Mouse (Mus musculus): ENCODE measurements around the gene Ankrd63. TPM values are rescaled to one million over a fixed set of nuclear protein-coding genes. Genes with fewer than 3 reads are reported as not detected.

Gene Ankrd63
- polyA plus RNA-seq, 1 experiment from 2014 or later: not detected

- H3K27me3 ChIP-seq: peaks cover 65% of the 10 kb centered on the region
- H3K4me2 ChIP-seq: no peak overlapping the region
- ATAC-seq (ENCODE audit: low FRiP score): no peak
- peaks cover 12% of the 10 kb centered on the region; the same call in 1 of the 2 replicates for H3K36me3 ChIP-seq
- H3K9ac ChIP-seq: no peak overlapping the region
- WGBS: 94% methylated on average over 6 of the region's 6 CpGs
- H3K4me3 ChIP-seq: no peak overlapping the region
- H3K9me3 ChIP-seq: no peaks in the 10 kb centered on the region
- H3K27ac ChIP-seq: no peak overlapping the region
- peaks cover 13% of the 10 kb centered on the region for H3K4me1 ChIP-seq (replicated peaks)
These were observed 22.8 kb downstream of the Ankrd63 start for GRCm38 (mm10) chr2:118680926-118681325.

GRCm38 (mm10) chr2:118679577-118679976 lies 24.2 kb downstream of the Ankrd63 start:
- WGBS: 67% methylated on average over 3 of the region's 3 CpGs
- H3K36me3 ChIP-seq: peaks cover 12% of the 10 kb centered on the region; the same call in 1 of the 2 replicates
- no peak overlapping the region for H3K4me3 ChIP-seq
- no peak overlapping the region for H3K9ac ChIP-seq
- H3K4me2 ChIP-seq: no peak overlapping the region
- no peak for ATAC-seq (ENCODE audit: low FRiP score)
- H3K4me1 ChIP-seq (replicated peaks): peaks cover 13% of the 10 kb centered on the region
- no peaks in the 10 kb centered on the region for H3K9me3 ChIP-seq
- H3K27me3 ChIP-seq: peaks cover 75% of the 10 kb centered on the region
- no peak overlapping the region for H3K27ac ChIP-seq

GRCm38 (mm10) chr2:118677817-118678216 lies 25.9 kb downstream of the Ankrd63 start:
- peaks cover 13% of the 10 kb centered on the region for H3K4me1 ChIP-seq (replicated peaks)
- peaks cover 9% of the 10 kb centered on the region; the same call in 1 of the 2 replicates for H3K36me3 ChIP-seq
- peak overlapping the region; percentile 96 for H3K4me2 ChIP-seq
- ATAC-seq (ENCODE audit: low FRiP score): peak; percentile 21
- peak overlapping the region; percentile 74; the same call in 1 of the 2 replicates for H3K9ac ChIP-seq
- 17% methylated on average over 4 of the region's 4 CpGs for WGBS
- H3K27ac ChIP-seq: no peak overlapping the region
- H3K4me3 ChIP-seq: peak overlapping the region; percentile 55
- H3K9me3 ChIP-seq: no peaks in the 10 kb centered on the region
- peaks cover 92% of the 10 kb centered on the region for H3K27me3 ChIP-seq

- H3K27ac ChIP-seq: no peak overlapping the region
- H3K4me1 ChIP-seq (replicated peaks): peaks cover 13% of the 10 kb centered on the region
- H3K4me2 ChIP-seq: peak overlapping the region; percentile 96
- peaks cover 8% of the 10 kb centered on the region; the same call in 1 of the 2 replicates for H3K36me3 ChIP-seq
- ATAC-seq (ENCODE audit: low FRiP score): peak; percentile 63
- H3K27me3 ChIP-seq: peaks cover 94% of the 10 kb centered on the region
- H3K4me3 ChIP-seq: peak overlapping the region; percentile 55
- no peaks in the 10 kb centered on the region for H3K9me3 ChIP-seq
- 1% methylated on average over 85 of the region's 89 CpGs for WGBS
- H3K9ac ChIP-seq: peak overlapping the region; percentile 74
These were observed 26.7 kb downstream of the Ankrd63 start for GRCm38 (mm10) chr2:118676839-118677741.

- Histone ChIP-seq H3K27me3 (peaks cover 92% of the 10 kb centered on the region), H3K4me1 (replicated peaks) (peaks cover 17% of the 10 kb centered on the region), H3K36me3 (peaks cover 5% of the 10 kb centered on the region; the same call in 1 of the 2 replicates), H3K9me3 (no peaks in the 10 kb centered on the region), H3K4me3 (no peak overlapping the region), H3K9ac (no peak overlapping the region), H3K4me2 (no peak overlapping the region), H3K27ac (no peak overlapping the region)
- ATAC-seq (ENCODE audit: low FRiP score): no peak
- 24% methylated on average over 7 of the region's 7 CpGs for WGBS
These were observed 29.3 kb downstream of the Ankrd63 start for GRCm38 (mm10) chr2:118674500-118674899.

GRCm38 (mm10) chr2:118673686-118674465 lies 29.9 kb downstream of the Ankrd63 start:
- no peaks in the 10 kb centered on the region for H3K9me3 ChIP-seq
- H3K27ac ChIP-seq: no peak overlapping the region
- no peaks in the 10 kb centered on the region for H3K36me3 ChIP-seq
- H3K4me1 ChIP-seq (replicated peaks): peaks cover 17% of the 10 kb centered on the region
- no peak overlapping the region for H3K4me3 ChIP-seq
- 24% methylated on average over 15 of the region's 15 CpGs for WGBS
- no peak for ATAC-seq (ENCODE audit: low FRiP score)
- H3K9ac ChIP-seq: no peak overlapping the region
- H3K4me2 ChIP-seq: no peak overlapping the region
- H3K27me3 ChIP-seq: peaks cover 85% of the 10 kb centered on the region

- Histone ChIP-seq H3K27ac (no peak overlapping the region), H3K4me3 (no peak overlapping the region), H3K4me2 (no peak overlapping the region), H3K9me3 (no peaks in the 10 kb centered on the region), H3K27me3 (peaks cover 64% of the 10 kb centered on the region), H3K4me1 (replicated peaks) (peaks cover 13% of the 10 kb centered on the region), H3K36me3 (no peaks in the 10 kb centered on the region), H3K9ac (no peak overlapping the region)
- ATAC-seq (ENCODE audit: low FRiP score): no peak
- 73% methylated on average over 1 of the region's 1 CpGs for WGBS
These were observed 32.0 kb downstream of the Ankrd63 start for GRCm38 (mm10) chr2:118671728-118672127.

- Histone ChIP-seq H3K27me3 (peaks cover 45% of the 10 kb centered on the region), H3K9me3 (no peaks in the 10 kb centered on the region), H3K4me2 (no peak overlapping the region), H3K9ac (no peak overlapping the region), H3K4me1 (replicated peaks) (peaks cover 28% of the 10 kb centered on the region), H3K36me3 (no peaks in the 10 kb centered on the region), H3K27ac (no peak overlapping the region), H3K4me3 (no peak overlapping the region)
- ATAC-seq (ENCODE audit: low FRiP score): no peak
- WGBS: 37% methylated on average over 2 of the region's 2 CpGs
These were observed 34.0 kb downstream of the Ankrd63 start for GRCm38 (mm10) chr2:118669785-118670184.

- H3K9me3 ChIP-seq: no peaks in the 10 kb centered on the region
- peaks cover 34% of the 10 kb centered on the region for H3K4me1 ChIP-seq (replicated peaks)
- no peak overlapping the region for H3K4me2 ChIP-seq
- ATAC-seq (ENCODE audit: low FRiP score): no peak
- no peaks in the 10 kb centered on the region for H3K36me3 ChIP-seq
- WGBS: 62% methylated on average over 6 of the region's 6 CpGs
- H3K27ac ChIP-seq: no peak overlapping the region
- peaks cover 45% of the 10 kb centered on the region for H3K27me3 ChIP-seq
- no peak overlapping the region for H3K4me3 ChIP-seq
- H3K9ac ChIP-seq: no peak overlapping the region
These were observed 34.5 kb downstream of the Ankrd63 start for GRCm38 (mm10) chr2:118669245-118669644.

- H3K9me3 ChIP-seq: no peaks in the 10 kb centered on the region
- H3K9ac ChIP-seq: no peak overlapping the region
- 57% methylated on average over 5 of the region's 5 CpGs for WGBS
- peaks cover 30% of the 10 kb centered on the region for H3K27me3 ChIP-seq
- H3K4me1 ChIP-seq (replicated peaks): peaks cover 53% of the 10 kb centered on the region
- no peak overlapping the region for H3K4me2 ChIP-seq
- no peak for ATAC-seq (ENCODE audit: low FRiP score)
- H3K4me3 ChIP-seq: no peak overlapping the region
- no peaks in the 10 kb centered on the region for H3K36me3 ChIP-seq
- no peak overlapping the region for H3K27ac ChIP-seq
These were observed 36.6 kb downstream of the Ankrd63 start for GRCm38 (mm10) chr2:118667181-118667580.

GRCm38 (mm10) chr2:118665616-118666015 lies 38.1 kb downstream of the Ankrd63 start:
- Histone ChIP-seq H3K4me2 (peak overlapping the region; percentile 79), H3K27ac (no peak overlapping the region), H3K4me1 (replicated peaks) (peaks cover 53% of the 10 kb centered on the region), H3K9ac (peak overlapping the region; percentile 15), H3K4me3 (no peak overlapping the region), H3K27me3 (peaks cover 18% of the 10 kb centered on the region), H3K36me3 (no peaks in the 10 kb centered on the region), H3K9me3 (no peaks in the 10 kb centered on the region)
- WGBS: 87% methylated on average over 4 of the region's 4 CpGs
- ATAC-seq (ENCODE audit: low FRiP score): no peak

GRCm38 (mm10) chr2:118664975-118665516 lies 38.7 kb downstream of the Ankrd63 start:
- H3K4me3 ChIP-seq: no peak overlapping the region; the same call in 1 of the 2 replicates
- WGBS: 81% methylated on average over 3 of the region's 3 CpGs
- H3K27ac ChIP-seq: no peak overlapping the region
- H3K4me2 ChIP-seq: peak overlapping the region; percentile 79
- no peak for ATAC-seq (ENCODE audit: low FRiP score)
- no peaks in the 10 kb centered on the region for H3K9me3 ChIP-seq
- H3K9ac ChIP-seq: peak overlapping the region; percentile 35; the same call in 1 of the 2 replicates
- H3K36me3 ChIP-seq: no peaks in the 10 kb centered on the region
- peaks cover 15% of the 10 kb centered on the region for H3K27me3 ChIP-seq
- peaks cover 57% of the 10 kb centered on the region for H3K4me1 ChIP-seq (replicated peaks)

Data from hindbrain, embryonic 13.5 days (tissue).